Mouse (Mus musculus): ENCODE data around the gene Hipk3. TPM values are rescaled to one million over a fixed set of nuclear protein-coding genes. Genes with fewer than 3 reads are reported as not detected.

The Hipk3 gene
- total RNA-seq, 1 experiment, result 11.1 TPM

GRCm38 (mm10) chr2:104430566-104430965 lies 63.7 kb downstream of the Hipk3 start:
- no peak overlapping the region for H3K9ac ChIP-seq (ENCODE audit: insufficient read depth, low read depth, low read length, poor library complexity, severe bottlenecking)
- no peak for DNase-seq (ENCODE audit: low read depth, low spot score)
- no peak for TF ChIP-seq ZC3H11A (IDR thresholded peaks at IDR 0.05; ENCODE audit: borderline replicate concordance, low read depth, low read length)
- TF ChIP-seq CHD2 (IDR thresholded peaks at IDR 0.05; ENCODE audit: low read depth, low read length), result no peak
- TF ChIP-seq HCFC1 (IDR thresholded peaks at IDR 0.05; ENCODE audit: borderline replicate concordance, insufficient read depth, low read length), result no peak
- no peak for TF ChIP-seq ZNF384 (IDR thresholded peaks at IDR 0.05; ENCODE audit: low read depth, low read length)
- no peak for TF ChIP-seq MAFK (IDR thresholded peaks at IDR 0.05; ENCODE audit: insufficient read depth, low read depth, low read length)
- H3K36me3 ChIP-seq (ENCODE audit: control insufficient read depth, insufficient read depth, low read length, poor library complexity, severe bottlenecking), result peaks cover 6% of the 10 kb centered on the region; the same call in 1 of the 2 replicates
- H3K9me3 ChIP-seq (ENCODE audit: control insufficient read depth, insufficient read depth, low read depth, low read length), result no peaks in the 10 kb centered on the region
- in situ Hi-C loops (cut with MboI; ENCODE audit: low sequenced_read_pairs in 2 of 2, unreplicated experiment in 2 of 2), result loop anchor here in 1 of 2 experiments (25.0 kb wide), 1 partner anchor 293 kb away; no protein-coding TSS in a partner anchor
- H3K27ac ChIP-seq (ENCODE audit: insufficient read depth, low read depth, low read length, poor library complexity, severe bottlenecking), result no peak overlapping the region
- H3K4me3 ChIP-seq (ENCODE audit: insufficient read depth in 1 of 2, low read depth in 1 of 2, low read length in 2 of 2, poor library complexity in 1 of 2, severe bottlenecking in 1 of 2), result no peak overlapping the region
- no peaks in the 10 kb centered on the region for H3K4me1 ChIP-seq (ENCODE audit: control insufficient read depth in 2 of 2, insufficient read depth in 2 of 2, low read length in 2 of 2, poor library complexity in 1 of 2)

- no peak for TF ChIP-seq ZC3H11A (IDR thresholded peaks at IDR 0.05; ENCODE audit: borderline replicate concordance, low read depth, low read length)
- no peak for TF ChIP-seq CHD2 (IDR thresholded peaks at IDR 0.05; ENCODE audit: low read depth, low read length)
- TF ChIP-seq HCFC1 (IDR thresholded peaks at IDR 0.05; ENCODE audit: borderline replicate concordance, insufficient read depth, low read length), result no peak
- TF ChIP-seq ZNF384 (IDR thresholded peaks at IDR 0.05; ENCODE audit: low read depth, low read length), result no peak
- TF ChIP-seq MAFK (IDR thresholded peaks at IDR 0.05; ENCODE audit: insufficient read depth, low read depth, low read length), result no peak
- no peak overlapping the region for H3K27ac ChIP-seq (ENCODE audit: insufficient read depth, low read depth, low read length, poor library complexity, severe bottlenecking)
- DNase-seq (ENCODE audit: low read depth, low spot score), result no peak
- in situ Hi-C loops (cut with MboI; ENCODE audit: low sequenced_read_pairs in 2 of 2, unreplicated experiment in 2 of 2), result loop anchor here in 1 of 2 experiments (25.0 kb wide), 1 partner anchor 289 kb away; no protein-coding TSS in a partner anchor
- no peak overlapping the region for H3K9ac ChIP-seq (ENCODE audit: insufficient read depth, low read depth, low read length, poor library complexity, severe bottlenecking)
- no peak overlapping the region for H3K4me3 ChIP-seq (ENCODE audit: insufficient read depth in 1 of 2, low read depth in 1 of 2, low read length in 2 of 2, poor library complexity in 1 of 2, severe bottlenecking in 1 of 2)
- H3K9me3 ChIP-seq (ENCODE audit: control insufficient read depth, insufficient read depth, low read depth, low read length), result no peaks in the 10 kb centered on the region
- peaks cover 6% of the 10 kb centered on the region; the same call in 1 of the 2 replicates for H3K36me3 ChIP-seq (ENCODE audit: control insufficient read depth, insufficient read depth, low read length, poor library complexity, severe bottlenecking)
- no peaks in the 10 kb centered on the region for H3K4me1 ChIP-seq (ENCODE audit: control insufficient read depth in 2 of 2, insufficient read depth in 2 of 2, low read length in 2 of 2, poor library complexity in 1 of 2)
Measured at GRCm38 (mm10) chr2:104426112-104426511, 68.1 kb downstream of the Hipk3 start.

GRCm38 (mm10) chr2:104422230-104422629 lies 72.0 kb downstream of the Hipk3 start:
- H3K9ac ChIP-seq (ENCODE audit: insufficient read depth, low read depth, low read length, poor library complexity, severe bottlenecking), result no peak overlapping the region
- H3K9me3 ChIP-seq (ENCODE audit: control insufficient read depth, insufficient read depth, low read depth, low read length), result no peaks in the 10 kb centered on the region
- peak; percentile 40 for DNase-seq (ENCODE audit: low read depth, low spot score)
- TF ChIP-seq MAFK (IDR thresholded peaks at IDR 0.05; ENCODE audit: insufficient read depth, low read depth, low read length), result no peak
- no peak for TF ChIP-seq HCFC1 (IDR thresholded peaks at IDR 0.05; ENCODE audit: borderline replicate concordance, insufficient read depth, low read length)
- TF ChIP-seq ZNF384 (IDR thresholded peaks at IDR 0.05; ENCODE audit: low read depth, low read length), result no peak
- no peak for TF ChIP-seq CHD2 (IDR thresholded peaks at IDR 0.05; ENCODE audit: low read depth, low read length)
- peak; percentile 41; the same call in 1 of the 2 replicates for TF ChIP-seq ZC3H11A (IDR thresholded peaks at IDR 0.05; ENCODE audit: borderline replicate concordance, low read depth, low read length)
- H3K4me1 ChIP-seq (ENCODE audit: control insufficient read depth in 2 of 2, insufficient read depth in 2 of 2, low read length in 2 of 2, poor library complexity in 1 of 2), result no peaks in the 10 kb centered on the region
- in situ Hi-C loops (cut with MboI; ENCODE audit: low sequenced_read_pairs in 2 of 2, unreplicated experiment in 2 of 2), result no loop called here
- no peaks in the 10 kb centered on the region for H3K36me3 ChIP-seq (ENCODE audit: control insufficient read depth, insufficient read depth, low read length, poor library complexity, severe bottlenecking)
- H3K4me3 ChIP-seq (ENCODE audit: insufficient read depth in 1 of 2, low read depth in 1 of 2, low read length in 2 of 2, poor library complexity in 1 of 2, severe bottlenecking in 1 of 2), result no peak overlapping the region
- H3K27ac ChIP-seq (ENCODE audit: insufficient read depth, low read depth, low read length, poor library complexity, severe bottlenecking), result no peak overlapping the region

- Histone ChIP-seq H3K27ac (ENCODE audit: insufficient read depth, low read depth, low read length, poor library complexity, severe bottlenecking) (no peak overlapping the region), H3K4me1 (ENCODE audit: control insufficient read depth in 2 of 2, insufficient read depth in 2 of 2, low read length in 2 of 2, poor library complexity in 1 of 2) (no peaks in the 10 kb centered on the region), H3K9ac (ENCODE audit: insufficient read depth, low read depth, low read length, poor library complexity, severe bottlenecking) (no peak overlapping the region), H3K9me3 (ENCODE audit: control insufficient read depth, insufficient read depth, low read depth, low read length) (no peaks in the 10 kb centered on the region), H3K4me3 (ENCODE audit: insufficient read depth in 1 of 2, low read depth in 1 of 2, low read length in 2 of 2, poor library complexity in 1 of 2, severe bottlenecking in 1 of 2) (no peak overlapping the region), H3K36me3 (ENCODE audit: control insufficient read depth, insufficient read depth, low read length, poor library complexity, severe bottlenecking) (no peaks in the 10 kb centered on the region)
- DNase-seq (ENCODE audit: low read depth, low spot score), result no peak
- in situ Hi-C loops (cut with MboI; ENCODE audit: low sequenced_read_pairs in 2 of 2, unreplicated experiment in 2 of 2), result no loop called here
- TF ChIP-seq ZC3H11A (IDR thresholded peaks at IDR 0.05; ENCODE audit: borderline replicate concordance, low read depth, low read length), result no peak
- no peak for TF ChIP-seq CHD2 (IDR thresholded peaks at IDR 0.05; ENCODE audit: low read depth, low read length)
- TF ChIP-seq HCFC1 (IDR thresholded peaks at IDR 0.05; ENCODE audit: borderline replicate concordance, insufficient read depth, low read length), result no peak
- TF ChIP-seq ZNF384 (IDR thresholded peaks at IDR 0.05; ENCODE audit: low read depth, low read length), result no peak
- TF ChIP-seq MAFK (IDR thresholded peaks at IDR 0.05; ENCODE audit: insufficient read depth, low read depth, low read length), result no peak
Measured at GRCm38 (mm10) chr2:104420805-104421204, 73.4 kb downstream of the Hipk3 start.

Measured in ES-E14 (cell line).